Mouse (Mus musculus): ENCODE data around the gene Atg2a. TPM values are rescaled to one million over a fixed set of nuclear protein-coding genes. Genes with fewer than 3 reads are reported as not detected.
"Not testable (repeated sequence)": the region's sequence is repeated elsewhere in the genome, so short reads cannot be mapped to it uniquely, and the experiment has no call there.

Atg2a gene
- polyA plus RNA-seq, 1 experiment from 2014 or later = 12.4 TPM

GRCm38 (mm10) chr19:6290720-6291116 is 49.2 kb downstream of the Atg2a start:
- H3K36me3 ChIP-seq = peaks cover 72% of the 10 kb centered on the region
- H3K27me3 ChIP-seq; H3K4me1 ChIP-seq (replicated peaks); H3K27ac ChIP-seq; H3K4me3 ChIP-seq (replicated peaks); H3K9me3 ChIP-seq; H3K4me2 ChIP-seq (replicated peaks); H3K9ac ChIP-seq (replicated peaks); ATAC-seq: not testable (repeated sequence)
- WGBS = 95% methylated on average over 5 of the region's 6 CpGs

DNA sequence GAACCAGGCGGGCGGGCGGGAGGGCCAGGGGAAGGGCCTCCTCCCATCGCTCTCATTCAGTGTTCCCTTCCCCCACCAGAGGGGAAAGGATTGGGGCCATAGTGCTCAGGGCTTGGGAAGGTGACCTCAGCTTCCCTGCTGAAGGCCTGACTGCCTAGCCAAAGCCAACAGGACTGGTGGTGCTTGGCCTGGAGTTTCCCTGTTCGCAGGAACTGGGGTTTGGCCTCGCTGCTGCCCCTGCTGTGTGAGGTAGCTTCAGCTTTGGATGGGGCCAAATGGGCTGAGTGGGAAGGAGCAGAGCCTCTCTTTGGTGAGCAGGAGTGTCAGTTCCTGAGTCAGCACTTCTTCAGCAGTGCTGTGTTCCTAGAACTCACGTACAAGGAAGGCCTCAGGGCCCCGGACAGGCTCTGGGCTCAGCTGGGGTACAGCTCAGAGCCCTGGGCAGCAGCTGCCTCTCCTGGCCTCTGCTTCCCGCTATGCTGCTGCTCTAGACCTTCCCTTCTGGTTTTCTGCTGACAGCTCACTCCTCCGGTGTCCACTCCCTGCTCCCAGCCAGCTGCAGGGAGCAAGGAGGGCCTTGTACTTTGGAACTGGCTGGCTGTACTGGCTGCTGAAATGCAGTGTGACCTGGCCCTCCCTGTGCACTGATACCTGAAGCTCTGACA is 49.8 kb downstream of the Atg2a start:
- Histone ChIP-seq H3K9ac (replicated peaks) (no peak overlapping the region), H3K4me1 (replicated peaks) (no peaks in the 10 kb centered on the region), H3K36me3 (peaks cover 72% of the 10 kb centered on the region), H3K27me3 (no peaks in the 10 kb centered on the region), H3K27ac (peak overlapping the region; percentile 25; the same call in 1 of the 2 replicates), H3K9me3 (no peaks in the 10 kb centered on the region), H3K4me2 (replicated peaks) (no peak overlapping the region), H3K4me3 (replicated peaks) (no peak overlapping the region)
- ATAC-seq = no peak
- WGBS = 82% methylated on average over 10 of the region's 10 CpGs

DNA sequence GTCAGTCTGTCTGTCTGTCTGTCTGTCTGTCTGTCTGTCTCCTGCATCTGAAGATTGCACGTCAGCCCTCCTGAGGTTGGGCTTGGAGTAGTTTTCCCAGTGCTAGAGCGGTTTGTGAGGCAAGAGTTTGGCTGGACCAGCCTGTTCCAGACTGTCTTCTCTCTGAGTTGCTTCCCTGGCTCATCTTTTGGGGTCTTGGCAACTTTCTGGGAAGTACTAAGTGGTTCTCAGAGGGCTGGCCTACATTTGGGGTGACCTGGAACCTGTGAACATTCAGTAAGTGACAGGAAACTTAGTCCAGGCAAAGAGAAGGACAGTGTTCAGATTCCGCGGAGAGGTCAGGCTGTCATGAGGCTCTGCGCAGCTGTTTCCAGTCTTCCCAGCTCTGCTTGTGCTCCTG is 50.8 kb downstream of the Atg2a start:
- Histone ChIP-seq H3K4me1 (replicated peaks) (no peaks in the 10 kb centered on the region), H3K9me3 (no peaks in the 10 kb centered on the region), H3K9ac (replicated peaks) (no peak overlapping the region), H3K27me3 (no peaks in the 10 kb centered on the region), H3K4me2 (replicated peaks) (no peak overlapping the region), H3K4me3 (replicated peaks) (no peak overlapping the region), H3K27ac (no peak overlapping the region), H3K36me3 (peaks cover 72% of the 10 kb centered on the region)
- ATAC-seq = no peak
- 93% methylated on average over 5 of the region's 5 CpGs for WGBS

DNA sequence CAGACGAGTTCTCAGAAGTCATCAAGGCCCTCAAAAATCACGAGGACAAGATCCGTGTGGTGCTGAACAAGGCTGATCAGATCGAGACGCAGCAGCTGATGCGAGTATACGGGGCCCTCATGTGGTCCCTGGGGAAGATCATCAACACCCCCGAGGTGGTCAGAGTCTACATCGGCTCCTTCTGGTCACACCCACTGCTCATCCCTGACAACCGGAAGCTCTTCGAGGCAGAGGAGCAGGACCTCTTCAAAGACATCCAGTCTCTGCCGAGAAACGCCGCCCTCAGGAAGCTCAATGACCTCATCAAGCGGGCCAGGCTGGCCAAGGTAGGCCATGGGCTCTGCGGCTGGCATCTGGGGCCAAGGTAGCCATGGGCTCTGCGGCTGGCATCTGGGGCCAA is 52.8 kb downstream of the Atg2a start:
- Histone ChIP-seq H3K4me3 (replicated peaks) (no peak overlapping the region), H3K4me1 (replicated peaks) (no peaks in the 10 kb centered on the region), H3K9ac (replicated peaks) (no peak overlapping the region), H3K36me3 (peaks cover 85% of the 10 kb centered on the region), H3K27me3 (no peaks in the 10 kb centered on the region), H3K27ac (no peak overlapping the region), H3K9me3 (no peaks in the 10 kb centered on the region), H3K4me2 (replicated peaks) (no peak overlapping the region)
- ATAC-seq = no peak
- 93% methylated on average over 17 of the region's 17 CpGs for WGBS

DNA sequence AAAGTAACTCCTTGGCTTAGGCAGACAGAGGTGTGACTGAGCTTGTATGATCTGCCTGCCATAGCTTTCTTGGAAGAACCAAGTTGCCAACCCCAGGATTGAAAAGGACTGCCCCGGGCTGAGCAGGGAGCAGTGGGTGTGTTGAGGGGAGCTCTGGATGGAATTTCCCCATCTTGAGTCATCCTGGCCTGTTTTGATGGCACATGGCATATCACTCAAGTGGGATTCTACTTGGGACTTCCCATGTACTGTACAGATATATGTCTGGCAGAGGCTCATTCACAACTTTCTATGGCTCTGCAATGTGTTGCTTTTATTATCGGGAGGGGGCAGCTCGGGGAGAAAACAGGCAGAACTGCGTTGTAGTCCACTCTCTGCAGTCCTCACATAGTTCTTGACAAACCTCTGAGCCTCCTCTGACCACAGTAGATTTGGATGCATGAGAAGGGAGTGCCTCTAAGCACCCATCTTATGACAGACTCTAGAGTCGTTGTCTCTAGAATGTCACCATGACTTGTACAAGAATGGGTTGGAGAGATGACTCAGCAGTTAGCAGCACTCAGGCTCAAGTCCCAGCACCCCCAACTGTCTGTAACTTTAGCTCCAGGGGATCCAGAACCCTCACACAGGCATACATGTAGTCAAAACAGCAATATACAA is 55.2 kb downstream of the Atg2a start:
- no peak for ATAC-seq
- no peaks in the 10 kb centered on the region for H3K27me3 ChIP-seq
- peaks cover 83% of the 10 kb centered on the region for H3K36me3 ChIP-seq
- H3K4me1 ChIP-seq (replicated peaks) = 0 out of 2 replicates have a peak, but pooled peaks cover 3% of the 10 kb centered on the region
- no peak overlapping the region for H3K4me3 ChIP-seq (replicated peaks)
- no peaks in the 10 kb centered on the region for H3K9me3 ChIP-seq
- no peak overlapping the region for H3K9ac ChIP-seq (replicated peaks)
- WGBS = 92% methylated on average over 5 of the region's 5 CpGs
- H3K4me2 ChIP-seq (replicated peaks) = no peak overlapping the region
- no peak overlapping the region for H3K27ac ChIP-seq

GRCm38 (mm10) chr19:6297641-6298040 is 56.2 kb downstream of the Atg2a start:
- H3K9me3 ChIP-seq = no peaks in the 10 kb centered on the region
- H3K4me1 ChIP-seq (replicated peaks) = 0 out of 2 replicates have a peak, but pooled peaks cover 3% of the 10 kb centered on the region
- no peak overlapping the region for H3K4me2 ChIP-seq (replicated peaks)
- no peak overlapping the region for H3K4me3 ChIP-seq (replicated peaks)
- no peak overlapping the region for H3K27ac ChIP-seq
- ATAC-seq = no peak
- H3K27me3 ChIP-seq = no peaks in the 10 kb centered on the region
- WGBS = 93% methylated on average over 9 of the region's 9 CpGs
- H3K9ac ChIP-seq (replicated peaks) = no peak overlapping the region
- H3K36me3 ChIP-seq = peaks cover 78% of the 10 kb centered on the region

DNA sequence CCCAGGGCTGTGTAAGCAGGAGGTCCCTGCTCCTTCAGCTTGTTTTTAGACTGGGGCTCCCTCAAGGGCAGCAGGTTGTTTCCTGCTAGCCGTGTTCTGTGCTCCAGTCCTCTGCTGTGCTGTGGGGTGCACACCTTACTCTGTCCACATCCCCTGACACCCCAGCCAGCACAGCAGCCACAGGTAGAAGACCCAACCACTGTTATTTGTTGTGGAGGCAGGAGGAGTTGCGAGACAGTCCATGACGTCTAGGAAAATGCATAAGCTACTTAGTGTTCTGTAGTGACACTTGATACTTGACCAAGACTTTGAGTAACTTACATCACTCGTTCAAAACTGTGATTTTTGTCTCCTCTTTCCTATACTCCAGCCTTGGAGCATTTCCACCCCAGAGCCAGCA is 57.5 kb downstream of the Atg2a start:
- 90% methylated on average over 4 of the region's 4 CpGs for WGBS
- Histone ChIP-seq H3K36me3 (peaks cover 68% of the 10 kb centered on the region), H3K9ac (replicated peaks) (no peak overlapping the region), H3K27ac (no peak overlapping the region), H3K9me3 (no peaks in the 10 kb centered on the region), H3K4me3 (replicated peaks) (no peak overlapping the region), H3K27me3 (no peaks in the 10 kb centered on the region), H3K4me1 (replicated peaks) (0 out of 2 replicates have a peak, but pooled peaks cover 3% of the 10 kb centered on the region), H3K4me2 (replicated peaks) (no peak overlapping the region)
- no peak for ATAC-seq

- 87% methylated on average over 7 of the region's 7 CpGs for WGBS
- no peak for ATAC-seq
- Histone ChIP-seq H3K9ac (replicated peaks) (no peak overlapping the region), H3K27ac (no peak overlapping the region), H3K27me3 (no peaks in the 10 kb centered on the region), H3K4me2 (replicated peaks) (no peak overlapping the region), H3K4me1 (replicated peaks) (0 out of 2 replicates have a peak, but pooled peaks cover 3% of the 10 kb centered on the region), H3K4me3 (replicated peaks) (no peak overlapping the region), H3K9me3 (no peaks in the 10 kb centered on the region), H3K36me3 (peaks cover 61% of the 10 kb centered on the region)
Measured at GRCm38 (mm10) chr19:6299450-6300267, 58.2 kb downstream of the Atg2a start.

DNA sequence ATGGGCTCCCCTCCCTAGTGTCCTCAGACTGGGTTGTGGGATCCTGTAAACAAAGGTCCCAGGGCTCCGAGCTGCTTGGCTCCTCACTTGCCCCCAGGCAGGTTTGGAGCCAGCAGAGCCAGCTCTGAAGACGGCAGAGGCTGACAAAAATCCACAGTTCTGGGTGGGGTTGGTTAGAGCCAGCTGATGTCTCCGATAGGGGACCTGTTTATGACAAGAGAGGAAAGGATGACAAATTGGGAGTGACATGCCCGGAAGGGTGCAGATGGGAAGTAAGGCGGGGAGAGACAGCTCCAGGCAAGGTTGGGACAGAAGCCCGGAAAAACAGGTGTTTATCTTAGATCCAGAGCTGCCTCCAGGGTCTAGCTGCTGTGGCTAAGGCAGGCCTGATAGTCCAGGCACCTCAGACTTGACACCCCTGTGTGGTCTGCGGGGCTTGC is 59.0 kb downstream of the Atg2a start:
- WGBS = 76% methylated on average over 7 of the region's 7 CpGs

GRCm38 (mm10) chr19:6302114-6302513 is 60.6 kb downstream of the Atg2a start:
- H3K4me2 ChIP-seq (replicated peaks) = no peak overlapping the region
- peaks cover 10% of the 10 kb centered on the region for H3K4me1 ChIP-seq (replicated peaks)
- 93% methylated on average over 5 of the region's 5 CpGs for WGBS
- H3K4me3 ChIP-seq (replicated peaks) = no peak overlapping the region
- peaks cover 37% of the 10 kb centered on the region for H3K36me3 ChIP-seq
- H3K9me3 ChIP-seq = no peaks in the 10 kb centered on the region
- no peak overlapping the region for H3K27ac ChIP-seq
- no peak overlapping the region for H3K9ac ChIP-seq (replicated peaks)
- H3K27me3 ChIP-seq = no peaks in the 10 kb centered on the region
- ATAC-seq = no peak

More for the DNA sequence above, 59.0 kb downstream of the Atg2a start:
- Histone ChIP-seq H3K36me3 (peaks cover 54% of the 10 kb centered on the region), H3K4me1 (replicated peaks) (0 out of 2 replicates have a peak, but pooled peaks cover 3% of the 10 kb centered on the region), H3K9me3 (no peaks in the 10 kb centered on the region), H3K9ac (replicated peaks) (no peak overlapping the region), H3K27me3 (no peaks in the 10 kb centered on the region), H3K27ac (no peak overlapping the region), H3K4me2 (replicated peaks) (no peak overlapping the region), H3K4me3 (replicated peaks) (no peak overlapping the region)
- no peak for ATAC-seq

GRCm38 (mm10) chr19:6302522-6302921 is 61.1 kb downstream of the Atg2a start:
- H3K27me3 ChIP-seq = no peaks in the 10 kb centered on the region
- peaks cover 33% of the 10 kb centered on the region for H3K36me3 ChIP-seq
- H3K9ac ChIP-seq (replicated peaks) = no peak overlapping the region
- peaks cover 10% of the 10 kb centered on the region for H3K4me1 ChIP-seq (replicated peaks)
- no peak overlapping the region for H3K4me3 ChIP-seq (replicated peaks)
- H3K27ac ChIP-seq = no peak overlapping the region
- ATAC-seq = no peak
- WGBS = 61% methylated on average over 4 of the region's 4 CpGs
- H3K9me3 ChIP-seq = no peaks in the 10 kb centered on the region
- H3K4me2 ChIP-seq (replicated peaks) = no peak overlapping the region

- WGBS = 87% methylated on average over 6 of the region's 6 CpGs
- no peak for ATAC-seq
- no peaks in the 10 kb centered on the region for H3K27me3 ChIP-seq
- H3K9ac ChIP-seq (replicated peaks) = 0 out of 2 replicates have a peak overlapping the region, but pooled peaks have one; percentile 14
- no peak overlapping the region for H3K27ac ChIP-seq
- H3K4me3 ChIP-seq (replicated peaks) = no peak overlapping the region
- H3K4me1 ChIP-seq (replicated peaks) = peaks cover 10% of the 10 kb centered on the region
- H3K36me3 ChIP-seq = peaks cover 20% of the 10 kb centered on the region
- H3K4me2 ChIP-seq (replicated peaks) = no peak overlapping the region
- no peaks in the 10 kb centered on the region for H3K9me3 ChIP-seq
Measured at GRCm38 (mm10) chr19:6303831-6304230, 62.4 kb downstream of the Atg2a start.
